17 mouse cellular contexts compared by ENCODE assay signal in genomic region chr17:84550902-84551877, GRCm38 (mm10). TPM values are rescaled to one million over a fixed set of nuclear protein-coding genes. Genes with fewer than 3 reads are reported as not detected.
DNase-seq lines count a peak whose midpoint lies in the region; ATAC-seq and TF ChIP-seq lines count a peak whose summit lies in the region.
"Had no signal": no experiment of that assay in that cellular context is flagged by ENCODE, and none has a peak within 500 bp of the region (broad histone marks: within the 10 kb centered on the region; RNA-seq: fewer than 3 reads in every experiment).

No protein-coding gene starts in this region.

- no peak overlapping the region for H3K9ac ChIP-seq in forebrain, embryonic 16.5 days (replicated peaks; ENCODE audit: low read depth, low read length)
- no peak overlapping the region for H3K9ac ChIP-seq in midbrain, embryonic 12.5 days (replicated peaks)
- H3K9ac ChIP-seq in liver, postnatal 0 days (replicated peaks) = no peak overlapping the region
- H3K9ac ChIP-seq: liver, embryonic 14.5 days had no signal

- H3K27me3 ChIP-seq in forebrain, embryonic 16.5 days (replicated peaks; ENCODE audit: control insufficient read depth, insufficient read depth, low read length) = no peaks in the 10 kb centered on the region
- H3K27me3 ChIP-seq in midbrain, embryonic 12.5 days = peaks cover 4% of the 10 kb centered on the region
- no peaks in the 10 kb centered on the region for H3K27me3 ChIP-seq in liver, postnatal 0 days (ENCODE audit: insufficient read depth, low read length)
- H3K27me3 ChIP-seq: Patski had no signal

- peak overlapping the region; percentile 63; the same call in 1 of the 2 replicates for H3K27ac ChIP-seq in forebrain, embryonic 16.5 days (ENCODE audit: low read length)
- H3K27ac ChIP-seq in midbrain, embryonic 12.5 days (replicated peaks) = peak overlapping the region; percentile 81
- H3K27ac ChIP-seq in liver, postnatal 0 days (ENCODE audit: low read depth) = no peak overlapping the region
- H3K27ac ChIP-seq: kidney, postnatal 0 days; liver, embryonic 14.5 days had no signal

- no peak overlapping the region; the same call in 1 of the 2 replicates for H3K4me2 ChIP-seq in forebrain, embryonic 16.5 days (ENCODE audit: low read length)
- H3K4me2 ChIP-seq in midbrain, embryonic 12.5 days (replicated peaks) = peak overlapping the region; percentile 26
- H3K4me2 ChIP-seq in liver, postnatal 0 days (ENCODE audit: low read depth, low read length) = no peak overlapping the region

- no peak for TF ChIP-seq CTCF in liver, postnatal 0 days (IDR thresholded peaks at IDR 0.05; ENCODE audit: low read depth)

- H3K4me1 ChIP-seq in forebrain, embryonic 16.5 days (replicated peaks; ENCODE audit: control insufficient read depth, insufficient read depth, low read length) = peaks cover 14% of the 10 kb centered on the region
- peaks cover 22% of the 10 kb centered on the region for H3K4me1 ChIP-seq in midbrain, embryonic 12.5 days
- no peaks in the 10 kb centered on the region for H3K4me1 ChIP-seq in liver, postnatal 0 days (ENCODE audit: insufficient read depth)

- H3K4me3 ChIP-seq in forebrain, embryonic 16.5 days (replicated peaks; ENCODE audit: low read length) = no peak overlapping the region
- H3K4me3 ChIP-seq in midbrain, embryonic 12.5 days = no peak overlapping the region
- no peak overlapping the region for H3K4me3 ChIP-seq in liver, postnatal 0 days (ENCODE audit: low read depth, low read length)
- H3K4me3 ChIP-seq: erythroblast, embryonic 14.5 days had no signal

- H3K36me3 ChIP-seq in forebrain, embryonic 16.5 days (ENCODE audit: control insufficient read depth, insufficient read depth) = no peaks in the 10 kb centered on the region
- H3K36me3 ChIP-seq in midbrain, embryonic 12.5 days = no peaks in the 10 kb centered on the region
- no peaks in the 10 kb centered on the region for H3K36me3 ChIP-seq in liver, postnatal 0 days (replicated peaks; ENCODE audit: insufficient read depth, low read length)

- TF ChIP-seq EP300 in liver, postnatal 0 days (IDR thresholded peaks at IDR 0.05; ENCODE audit: low read depth) = no peak

- 48% methylated on average over 5 of the region's 5 CpGs for WGBS in forebrain, embryonic 16.5 days
- 47% methylated on average over 5 of the region's 5 CpGs for WGBS in midbrain, embryonic 12.5 days
- WGBS in liver, postnatal 0 days (ENCODE audit: insufficient replicate concordance) = 72% methylated on average over 5 of the region's 5 CpGs

- H3K9me3 ChIP-seq in forebrain, embryonic 16.5 days (ENCODE audit: control insufficient read depth, low read length) = no peaks in the 10 kb centered on the region
- no peaks in the 10 kb centered on the region for H3K9me3 ChIP-seq in midbrain, embryonic 12.5 days
- no peaks in the 10 kb centered on the region for H3K9me3 ChIP-seq in liver, postnatal 0 days (ENCODE audit: low read length)

- ATAC-seq in forebrain, embryonic 16.5 days = peak; percentile 88
- peak; percentile 92 for ATAC-seq in midbrain, embryonic 12.5 days (ENCODE audit: low FRiP score, low read depth)
- no peak for ATAC-seq in liver, postnatal 0 days
- ATAC-seq: Patski had no signal

- DNase-seq in right cerebral cortex, postnatal 4 days = peak; percentile 22
- no peak for DNase-seq in right cerebral cortex, adult 2 months (ENCODE audit: low spot score in 2 of 2)
- peak; percentile 54 for DNase-seq in retina, postnatal 1 day
- no peak for DNase-seq in liver, postnatal 0 days
- DNase-seq in urinary bladder, postnatal 14 days (ENCODE audit: low spot score) = no peak
- DNase-seq in gastrocnemius, postnatal 4 days (ENCODE audit: low spot score in 2 of 2) = no peak
- DNase-seq: adrenal gland, postnatal 10 days; cerebellum, adult 11-12 months; heart, postnatal 36 days; layer of hippocampus, postnatal 36 days; thymus, postnatal 36 days had no signal

RNA-seq across cellular contexts. Expression of gene Plekhh2, which starts 39.5 kb away (rescaled TPM):
- 0.84 and 1.7 TPM in 2 replicates for polyA plus RNA-seq in forebrain, embryonic 16.5 days (2015; fragmentation: Nextera tagmentation; extraction: Ambion mirVana)
- 2.8 and 3.2 TPM in 2 replicates for polyA plus RNA-seq in midbrain, embryonic 12.5 days (2016; fragmentation: Nextera tagmentation; extraction: Ambion mirVana)
- polyA plus RNA-seq in liver, postnatal 0 days (2015; fragmentation: Nextera tagmentation; extraction: Ambion mirVana) = 0.27 and 0.31 TPM in 2 replicates
- total RNA-seq in gastrocnemius, postnatal 4 days (2021) = 10 to 100 TPM; 11.7 to 18.0 TPM
- polyA plus RNA-seq: erythroblast, embryonic 14.5 days had no signal

Comparison
In these comparisons a context has a peak if more than half of its experiments do, and no peak if none do; other contexts are left out.
1. DNase-seq: peak in right cerebral cortex, postnatal 4 days (single experiment) and retina, postnatal 1 day (single experiment); none in right cerebral cortex, adult 2 months (0 of 2), liver, postnatal 0 days (single experiment), urinary bladder, postnatal 14 days (single experiment) and gastrocnemius, postnatal 4 days (0 of 2).